Mouse (Mus musculus) myocyte (in vitro differentiated cells): ENCODE results near the gene Zfp106.
"Not testable (repeated sequence)": the region's sequence is repeated elsewhere in the genome, so short reads cannot be mapped to it uniquely, and the experiment has no call there.

Source experiments
- CEBPB ChIP-seq: IDR thresholded peaks from 2 replicates; pipeline ENCODE4 v1.6.1; 2011; ENCODE audit warnings: mild to moderate bottlenecking, moderate library complexity; ENCODE audit not compliant: poor library complexity, insufficient read depth, severe bottlenecking
- MAX ChIP-seq: IDR thresholded peaks from one replicate; pipeline ENCODE4 v1.6.1; 2011; ENCODE audit warnings: low read depth, mild to moderate bottlenecking, control low read depth
- MYOD1 ChIP-seq, 3 experiments: IDR thresholded peaks; one replicate each; pipeline ENCODE4 v1.6.1; 2011; ENCODE audit warnings: control low read depth in 2 of 3, low read depth in 2 of 3, mild to moderate bottlenecking in 2 of 3, moderate library complexity in 1 of 3; ENCODE audit not compliant: insufficient read length in 2 of 3, control insufficient read depth in 1 of 3
- MYOG ChIP-seq, 3 experiments: IDR thresholded peaks; one replicate each; pipeline ENCODE4 v1.6.1; 2011; ENCODE audit warnings: control low read depth in 2 of 3, low read depth in 2 of 3, mild to moderate bottlenecking in 2 of 3; ENCODE audit not compliant: insufficient read length in 2 of 3, control insufficient read depth in 1 of 3, insufficient read depth in 1 of 3
- POLR2A ChIP-seq: IDR thresholded peaks from one replicate; pipeline ENCODE4 v1.6.1; 2011; ENCODE audit warnings: low read depth, mild to moderate bottlenecking, control low read depth, moderate library complexity; ENCODE audit not compliant: insufficient read length
- POLR2AphosphoS2 ChIP-seq: IDR thresholded peaks from one replicate; pipeline ENCODE4 v1.6.1; 2011; ENCODE audit warnings: low read depth, control low read depth; ENCODE audit not compliant: insufficient read length
- TCF12 ChIP-seq: IDR thresholded peaks from one replicate; pipeline ENCODE4 v1.6.1; 2011; ENCODE audit warnings: mild to moderate bottlenecking, control low read depth; ENCODE audit not compliant: poor library complexity, insufficient read depth, severe bottlenecking

- TF ChIP-seq POLR2A; MYOD1 (IDR thresholded peaks at IDR 0.05; ENCODE audit: control insufficient read depth in 1 of 3, insufficient read length in 2 of 3, low read depth in 2 of 3); MAX; CEBPB; POLR2AphosphoS2; TCF12; MYOG (IDR thresholded peaks at IDR 0.05; ENCODE audit: control insufficient read depth in 1 of 3, insufficient read depth in 1 of 3, insufficient read length in 2 of 3, low read depth in 2 of 3): not testable (repeated sequence)
These were observed 1.0 kb upstream of the Zfp106 start for GRCm38 (mm10) chr2:120564548-120565188.
